Mouse (Mus musculus) kidney, postnatal 0 days (tissue): ENCODE results near the gene Cdc7. TPM values are rescaled to one million over a fixed set of nuclear protein-coding genes. Genes with fewer than 3 reads are reported as not detected.

Experiments
- ATAC-seq: fragments of 200-750 bp; cut with Nextera tagmentation; replicated peaks from 2 replicates; pipeline ENCODE4 v1.8.0; 2017; ENCODE audit warnings: low read depth, moderate number of reproducible peaks, moderate TSS enrichment, moderate library complexity; ENCODE audit not compliant: low FRiP score
- DNase-seq: peaks from one replicate; pipeline ENCODE4 v3.0.0-alpha.2; 2016; ENCODE audit warnings: low spot score
- H3K27ac ChIP-seq: fragments of 300-500 bp; sonication (generic); 2 replicates; pipeline ENCODE4 v1.5.1; 2014; ENCODE audit warnings: mild to moderate bottlenecking
- H3K27me3 ChIP-seq: fragments of 300-500 bp; sonication (generic); 2 replicates; pipeline ENCODE4 v1.6.1; 2014; ENCODE audit warnings: low read length, mixed read lengths; ENCODE audit not compliant: insufficient read depth
- H3K36me3 ChIP-seq: fragments of 300-500 bp; sonication (generic); 2 replicates; pipeline ENCODE4 v1.6.1; 2014; ENCODE audit warnings: low read length, mixed read lengths; ENCODE audit not compliant: insufficient read depth
- H3K4me1 ChIP-seq: fragments of 300-500 bp; sonication (generic); replicated peaks from 2 replicates; pipeline ENCODE4 v1.6.1; 2014; ENCODE audit warnings: antibody characterized with exemption, low read length, mixed read lengths; ENCODE audit not compliant: insufficient read depth
- H3K4me2 ChIP-seq: fragments of 300-500 bp; sonication (generic); 2 replicates; pipeline ENCODE4 v1.6.1; 2014; ENCODE audit warnings: mild to moderate bottlenecking, low read length, moderate library complexity, mixed read lengths
- H3K4me3 ChIP-seq: fragments of 300-500 bp; sonication (generic); replicated peaks from 2 replicates; pipeline ENCODE4 v1.5.1; 2014; ENCODE audit warnings: low read depth, low read length
- H3K9ac ChIP-seq: fragments of 300-500 bp; sonication (generic); 2 replicates; pipeline ENCODE4 v1.6.1; 2014; ENCODE audit warnings: low read depth, low read length
- H3K9me3 ChIP-seq: fragments of 300-500 bp; sonication (generic); replicated peaks from 2 replicates; pipeline ENCODE4 v1.6.1; 2016; ENCODE audit warnings: low read length, inconsistent platforms, mixed read lengths
- CTCF ChIP-seq: IDR thresholded peaks from 2 replicates; pipeline ENCODE4 v1.5.1; 2016; ENCODE audit warnings: antibody characterized with exemption, low read depth, mild to moderate bottlenecking, moderate library complexity
- WGBS: fragments of 180-500 bp; shearing (Covaris S2); extraction: QIAGEN DNeasy Blood & Tissue Kit; methylation state at CpG from one replicate; pipeline ENCODE4 v1.1.7; 2014; 5-methylcytosine and 5-hydroxymethylcytosine counted together
- polyA plus RNA-seq: library from polyadenylated mRNA; unstranded; fragments of >200 nt; fragmentation: Nextera tagmentation; extraction: Ambion mirVana; gene quantifications from 2 replicates; pipeline ENCODE4 v1.2.1, GENCODE M21; 2015

Cdc7 gene
- polyA plus RNA-seq, 1 experiment from 2014 or later = 14.8 TPM

DNA sequence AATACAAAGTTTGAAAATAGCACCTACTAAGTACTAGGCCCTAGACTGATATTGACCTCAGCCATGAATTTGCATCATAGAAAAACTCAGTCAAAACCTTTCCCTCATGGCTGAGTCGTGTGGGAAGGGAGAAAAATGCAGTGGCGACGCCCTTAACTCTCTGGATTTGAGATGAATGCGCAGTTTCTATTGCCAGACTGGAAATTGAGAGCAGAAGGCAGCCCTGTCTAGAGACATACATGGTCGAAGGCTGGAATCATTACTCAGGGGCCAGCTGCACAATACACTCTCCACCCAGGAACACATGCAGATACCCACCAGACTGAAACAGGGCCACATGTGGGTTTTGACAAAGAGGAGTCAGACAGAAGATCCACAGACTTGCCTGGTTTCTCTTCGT lies 55.8 kb downstream of the Cdc7 start:
- Histone ChIP-seq H3K27me3 (no peaks in the 10 kb centered on the region), H3K4me1 (peaks cover 12% of the 10 kb centered on the region; the same call in 1 of the 2 replicates), H3K9ac (no peak overlapping the region), H3K4me2 (no peak overlapping the region), H3K27ac (no peak overlapping the region), H3K9me3 (no peaks in the 10 kb centered on the region), H3K36me3 (no peaks in the 10 kb centered on the region), H3K4me3 (no peak overlapping the region)
- 66% methylated on average over 6 of the region's 6 CpGs for WGBS
- ATAC-seq (no peak), DNase-seq (no peak)
- no peak for TF ChIP-seq CTCF

DNA sequence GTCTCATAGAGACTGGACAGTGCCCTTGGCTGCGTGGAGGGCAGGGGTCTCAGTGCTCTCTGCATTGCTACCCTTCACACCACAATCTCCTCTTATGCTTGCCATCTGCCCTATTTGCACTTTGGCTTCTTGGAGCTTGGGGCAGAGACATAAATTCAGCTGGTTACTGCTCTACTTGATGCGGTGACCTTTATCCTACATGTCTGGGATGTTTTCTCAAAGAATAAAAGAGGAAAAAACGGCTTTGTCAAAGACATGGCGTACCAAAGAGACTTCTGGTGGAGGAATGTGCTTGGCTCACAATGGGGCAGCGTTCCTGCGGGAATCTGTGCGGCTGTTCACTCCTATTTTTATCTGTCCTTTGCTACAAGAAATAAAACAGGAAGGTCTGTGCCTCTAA lies 56.2 kb downstream of the Cdc7 start:
- no peak overlapping the region for H3K9ac ChIP-seq

DNA sequence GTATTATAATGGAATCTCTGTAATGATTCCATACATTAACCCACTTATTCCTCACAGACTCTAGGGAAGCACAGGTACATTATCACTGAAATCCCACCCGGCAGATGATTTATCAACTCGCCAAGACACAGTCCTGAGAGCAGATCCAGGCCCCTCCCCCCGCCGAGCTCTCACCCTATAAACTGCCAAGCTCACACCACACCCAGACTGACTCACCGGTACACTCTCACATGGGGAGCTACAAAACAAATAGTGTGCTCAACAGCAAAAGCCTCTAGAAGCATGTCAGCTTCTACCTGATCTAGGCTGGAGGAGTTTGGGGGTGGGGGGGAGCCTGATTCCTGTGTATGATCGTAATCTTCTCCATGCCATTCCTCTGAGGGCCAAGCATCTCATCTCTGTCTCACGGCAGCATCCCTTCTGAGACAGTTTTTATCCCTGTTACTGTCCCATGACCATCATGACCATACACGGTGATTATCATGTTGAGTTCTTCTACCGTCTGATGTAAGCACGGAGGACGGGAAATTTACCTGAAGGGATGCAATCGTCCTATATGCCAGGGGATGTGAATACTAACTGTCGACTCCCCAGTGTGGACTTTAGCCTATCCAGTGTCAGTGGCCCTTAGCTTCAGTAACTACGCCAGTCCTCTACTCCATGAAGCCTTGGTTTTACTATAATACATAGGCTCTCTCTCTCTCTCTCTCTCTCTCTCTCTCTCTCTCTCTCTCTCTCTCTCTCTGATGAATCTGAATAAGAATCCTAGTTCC lies 57.4 kb downstream of the Cdc7 start:
- ATAC-seq = no peak
- no peaks in the 10 kb centered on the region for H3K9me3 ChIP-seq
- no peak overlapping the region for H3K27ac ChIP-seq
- no peak for DNase-seq
- H3K9ac ChIP-seq = no peak overlapping the region
- 85% methylated on average over 14 of the region's 14 CpGs for WGBS
- no peak for TF ChIP-seq CTCF
- H3K4me3 ChIP-seq = no peak overlapping the region
- H3K4me1 ChIP-seq = peaks cover 5% of the 10 kb centered on the region; the same call in 1 of the 2 replicates
- H3K4me2 ChIP-seq = no peak overlapping the region
- no peaks in the 10 kb centered on the region for H3K27me3 ChIP-seq
- no peaks in the 10 kb centered on the region for H3K36me3 ChIP-seq

More for the DNA sequence above, 56.2 kb downstream of the Cdc7 start:
- no peaks in the 10 kb centered on the region for H3K36me3 ChIP-seq
- ATAC-seq = no peak
- no peak overlapping the region for H3K27ac ChIP-seq
- no peak for TF ChIP-seq CTCF
- DNase-seq = peak; percentile 39
- no peak overlapping the region for H3K4me2 ChIP-seq
- H3K4me1 ChIP-seq = peaks cover 8% of the 10 kb centered on the region; the same call in 1 of the 2 replicates
- H3K9me3 ChIP-seq = no peaks in the 10 kb centered on the region
- H3K4me3 ChIP-seq = no peak overlapping the region
- no peaks in the 10 kb centered on the region for H3K27me3 ChIP-seq
- WGBS = 51% methylated on average over 7 of the region's 7 CpGs

DNA sequence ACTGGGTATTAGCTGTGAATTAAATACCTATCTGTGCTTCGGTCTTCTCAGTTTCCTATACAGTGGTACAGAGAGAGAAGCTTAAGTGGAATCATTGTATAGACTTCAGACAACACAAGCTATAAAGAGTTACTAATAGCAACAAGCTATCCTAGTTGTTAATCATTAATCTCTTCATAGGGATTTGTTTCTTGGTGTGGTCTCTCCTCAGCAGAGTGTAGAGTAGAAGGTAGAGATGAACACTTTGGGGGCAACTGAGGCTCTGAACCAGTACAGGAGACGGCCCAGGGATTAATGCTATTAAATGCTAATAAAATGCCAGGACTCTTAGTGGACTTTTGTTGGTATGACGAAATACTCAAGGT lies 57.9 kb downstream of the Cdc7 start:
- ATAC-seq (no peak), DNase-seq (no peak)
- H3K4me1 ChIP-seq = peaks cover 5% of the 10 kb centered on the region; the same call in 1 of the 2 replicates
- WGBS = 96% methylated on average over 3 of the region's 3 CpGs
- H3K27ac ChIP-seq = no peak overlapping the region
- no peaks in the 10 kb centered on the region for H3K9me3 ChIP-seq
- no peak for TF ChIP-seq CTCF
- H3K27me3 ChIP-seq = no peaks in the 10 kb centered on the region
- H3K4me3 ChIP-seq = no peak overlapping the region
- no peaks in the 10 kb centered on the region for H3K36me3 ChIP-seq
- H3K4me2 ChIP-seq = no peak overlapping the region
- no peak overlapping the region for H3K9ac ChIP-seq

DNA sequence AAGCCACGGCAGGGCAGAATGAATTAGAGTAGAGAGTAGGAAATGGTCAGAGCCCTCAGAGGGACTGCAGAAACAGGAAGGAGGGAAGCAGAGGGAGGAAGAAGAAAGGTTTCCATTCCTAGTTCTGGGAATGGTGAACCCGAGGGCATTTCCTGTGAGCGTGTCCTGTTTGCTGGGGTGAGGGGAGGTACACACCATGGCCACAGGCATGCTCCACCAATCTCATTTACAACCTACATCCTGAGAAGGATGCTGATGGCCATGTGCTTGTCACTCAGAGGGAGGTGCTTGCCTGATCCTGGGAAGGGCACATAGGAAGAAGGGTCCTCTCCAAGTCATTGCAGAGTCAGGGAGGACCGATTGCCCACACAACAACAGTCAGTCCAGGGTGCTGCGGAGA lies 59.8 kb downstream of the Cdc7 start:
- Histone ChIP-seq H3K9ac (no peak overlapping the region), H3K4me3 (no peak overlapping the region), H3K9me3 (no peaks in the 10 kb centered on the region), H3K27me3 (no peaks in the 10 kb centered on the region), H3K4me2 (no peak overlapping the region), H3K36me3 (no peaks in the 10 kb centered on the region), H3K27ac (no peak overlapping the region), H3K4me1 (peaks cover 5% of the 10 kb centered on the region; the same call in 1 of the 2 replicates)
- TF ChIP-seq CTCF = no peak
- DNase-seq = no peak
- 36% methylated on average over 5 of the region's 5 CpGs for whole genome bisulfite sequencing
- 0 out of 2 replicates have a peak, but pooled peaks have one; percentile 26 for ATAC-seq

DNA sequence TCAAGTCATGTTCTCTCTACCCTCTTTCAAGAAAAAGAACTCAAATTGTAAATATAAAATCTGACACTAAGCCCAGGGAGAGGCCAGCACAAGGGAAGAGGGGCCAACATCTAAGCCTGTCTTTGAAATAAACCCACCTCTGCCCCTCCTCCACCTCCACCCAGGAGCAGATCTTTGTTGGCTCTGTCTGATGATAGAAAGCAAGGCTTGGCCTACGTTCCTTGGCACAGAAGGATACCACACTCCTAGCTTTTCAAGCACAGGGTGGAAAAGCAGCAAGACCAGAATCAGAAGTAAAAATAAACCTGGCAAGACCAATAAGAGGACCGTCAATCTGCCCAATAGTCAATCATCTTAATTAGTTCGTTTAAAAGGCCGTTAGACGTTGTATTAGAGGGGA lies 61.2 kb downstream of the Cdc7 start:
- Histone ChIP-seq H3K4me2 (no peak overlapping the region), H3K27me3 (no peaks in the 10 kb centered on the region), H3K4me1 (peaks cover 5% of the 10 kb centered on the region; the same call in 1 of the 2 replicates), H3K36me3 (no peaks in the 10 kb centered on the region), H3K9me3 (no peaks in the 10 kb centered on the region), H3K9ac (no peak overlapping the region), H3K4me3 (no peak overlapping the region), H3K27ac (no peak overlapping the region)
- no peak for TF ChIP-seq CTCF
- no peak for ATAC-seq
- DNase-seq = no peak
- WGBS = 50% methylated on average over 5 of the region's 5 CpGs

DNA sequence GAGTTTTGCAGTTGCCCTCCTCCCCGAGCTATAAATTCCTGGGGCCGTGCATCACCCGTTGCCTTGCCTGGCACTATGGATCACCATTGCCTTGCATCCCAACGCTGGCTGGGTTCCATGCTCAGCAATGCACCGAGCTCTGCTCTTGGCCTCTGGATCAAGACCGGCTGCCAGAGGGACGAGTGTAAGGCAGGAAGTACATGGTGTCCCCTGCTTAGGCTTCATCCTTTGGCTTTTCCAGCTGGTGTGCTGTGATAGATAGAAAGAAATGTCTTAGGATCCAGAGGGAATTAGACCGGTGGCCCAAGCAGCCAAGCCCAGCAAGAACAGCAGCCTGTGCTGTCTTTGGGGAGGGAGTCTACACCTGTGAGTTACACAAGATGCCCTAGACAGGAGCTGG lies 61.7 kb downstream of the Cdc7 start:
- Histone ChIP-seq H3K4me2 (no peak overlapping the region), H3K4me3 (no peak overlapping the region), H3K27me3 (no peaks in the 10 kb centered on the region), H3K36me3 (no peaks in the 10 kb centered on the region), H3K9ac (no peak overlapping the region), H3K9me3 (no peaks in the 10 kb centered on the region), H3K27ac (no peak overlapping the region), H3K4me1 (peaks cover 5% of the 10 kb centered on the region; the same call in 1 of the 2 replicates)
- 62% methylated on average over 8 of the region's 8 CpGs for WGBS
- ATAC-seq (no peak), DNase-seq (peak; percentile 51)
- no peak for TF ChIP-seq CTCF
